Mouse (Mus musculus): ENCODE measurements at regions not wholly inside any gene's neighbourhood (a gene's known extent, or its start where the extent isn't known, plus 50 kb on each side); places are given as distances from the start of the nearest gene placed in this dataset.

DNA sequence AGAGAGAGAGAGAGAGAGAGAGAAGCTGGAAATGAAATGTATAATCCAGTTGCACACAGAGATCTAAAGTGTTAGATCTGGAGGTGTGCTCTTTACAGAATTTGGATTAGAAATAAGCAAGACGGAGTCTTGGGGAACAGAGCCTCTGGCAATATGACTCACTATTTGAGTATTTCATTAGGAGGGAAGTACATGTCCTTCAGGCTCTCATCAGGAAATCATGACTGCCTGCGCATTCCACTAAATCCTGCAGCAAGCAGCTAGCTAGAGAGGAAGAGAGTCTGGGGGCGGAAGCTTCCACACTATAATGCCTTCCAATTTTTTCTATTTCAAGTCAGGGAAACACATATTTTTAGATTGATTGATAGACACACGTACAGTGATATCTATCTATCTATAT lies 58.1 kb upstream of the Efna5 start:
- H3K4me3 ChIP-seq (replicated peaks; ENCODE audit: low read length): no peak overlapping the region
- peaks cover 9% of the 10 kb centered on the region; the same call in 1 of the 2 replicates for H3K4me1 ChIP-seq (replicated peaks; ENCODE audit: control insufficient read depth, insufficient read depth, low read length)
- H3K27ac ChIP-seq (ENCODE audit: low read length): no peak overlapping the region
- WGBS: 61% methylated on average over 4 of the region's 4 CpGs
- H3K9ac ChIP-seq (replicated peaks; ENCODE audit: low read depth, low read length): no peak overlapping the region
- H3K36me3 ChIP-seq (ENCODE audit: control insufficient read depth, insufficient read depth): no peaks in the 10 kb centered on the region
- 0 out of 2 replicates have a peak, but pooled peaks cover 2% of the 10 kb centered on the region for H3K27me3 ChIP-seq (replicated peaks; ENCODE audit: control insufficient read depth, insufficient read depth, low read length)
- ATAC-seq: no peak
- no peaks in the 10 kb centered on the region for H3K9me3 ChIP-seq (ENCODE audit: control insufficient read depth, low read length)
- no peak overlapping the region for H3K4me2 ChIP-seq (ENCODE audit: low read length)

Data from forebrain, embryonic 16.5 days (tissue).